Mouse (Mus musculus) left cerebral cortex, postnatal 14 days (tissue): ENCODE data around the gene Xlr. TPM values are rescaled to one million over a fixed set of nuclear protein-coding genes. Genes with fewer than 3 reads are reported as not detected.
"Not testable (repeated sequence)": the region's sequence is repeated elsewhere in the genome, so short reads cannot be mapped to it uniquely, and the experiment has no call there.

Experiments
- DNase-seq, 2 experiments: peaks; one replicate each; pipeline ENCODE4 v3.0.0; 2021 to 2022; ENCODE audit warnings: low spot score in 2 of 2, mixed read lengths in 1 of 2
- intact Hi-C: fragments of 180-260 bp; cut with DNase I; formaldehyde crosslinking; loops from one replicate; pipeline ENCODE4 v1.15.1; 2025
- long read RNA-seq, 2 experiments: library from polyadenylated mRNA; stranded (forward); transcript quantifications; one replicate each; pipeline ENCODE4 v2.0.0; 2021
- total RNA-seq, 2 experiments: library from RNA; stranded (reverse); gene quantifications; 2 replicates each; pipeline ENCODE4 v1.2.3; 2021

Gene Xlr
- total RNA-seq = 1 to 10 TPM in 1 of 2 experiments, under 1 TPM in 1; 0.57 to 1.7 TPM
- long read RNA-seq, experiment 1, partial matches to known transcripts = 0 of 1 reads
- long read RNA-seq, experiment 1, other reads (novel, unspliced or antisense) = 0 of 1 reads
- long read RNA-seq, experiment 2, partial matches to known transcripts = 0 of 1 reads
- long read RNA-seq, experiment 2, other reads (novel, unspliced or antisense) = 1 of 1 reads

- DNase-seq, intact Hi-C loops: not testable (repeated sequence)
Observed at GRCm38 (mm10) chrX:53797519-53797918, at the start of gene Xlr. TSS of gene Xlr (minus strand) at chrX:53797706.

DNA sequence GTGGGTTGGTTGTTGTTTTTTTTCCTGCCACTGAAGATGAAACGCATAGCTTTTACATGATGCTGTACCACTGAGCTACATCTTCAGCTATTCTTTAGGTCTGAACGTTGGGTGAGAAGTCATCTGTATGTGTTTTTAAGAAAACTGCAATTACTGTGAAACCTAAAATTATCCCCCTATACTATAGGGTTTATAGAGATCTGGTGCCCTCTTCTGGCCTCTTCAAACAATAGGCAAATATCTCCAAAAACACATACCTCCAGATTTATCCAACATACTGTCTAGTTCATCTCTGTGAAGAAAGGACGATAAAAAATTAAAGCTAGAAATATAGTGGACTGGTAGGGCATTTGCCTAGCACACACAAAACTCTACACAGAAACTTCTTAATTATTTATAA lies 1.6 kb upstream of the Xlr start:
- DNase-seq = peak; percentile 3 to 7
- intact Hi-C loops = no loop called here

DNA sequence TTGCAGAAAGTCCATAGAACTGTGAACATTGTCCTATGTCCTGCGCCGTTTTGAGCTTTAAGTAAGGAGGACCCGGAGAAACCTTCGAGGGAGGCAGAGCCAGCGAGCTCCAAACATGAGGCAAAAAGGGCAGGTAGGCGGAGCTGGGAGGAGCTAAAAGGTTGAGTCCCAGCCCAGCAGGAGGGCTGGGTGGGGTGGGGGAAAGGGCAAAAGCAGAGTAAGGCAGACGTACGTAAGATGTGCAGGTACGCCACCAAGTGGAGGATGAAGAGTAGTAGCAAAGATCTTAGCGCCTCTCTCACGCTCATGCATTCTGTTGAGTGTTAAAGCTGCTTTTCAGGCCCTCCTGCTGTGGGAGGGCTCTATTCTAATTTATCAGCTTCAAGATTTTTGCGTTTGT lies 21.2 kb downstream of the Xlr start, which contains the start of gene Zfp36l3:
Zfp36l3 (minus strand) TSS at position 119 of the 400 bp plus-strand sequence.
- DNase-seq = no peak
- intact Hi-C loops = no loop called here

DNA sequence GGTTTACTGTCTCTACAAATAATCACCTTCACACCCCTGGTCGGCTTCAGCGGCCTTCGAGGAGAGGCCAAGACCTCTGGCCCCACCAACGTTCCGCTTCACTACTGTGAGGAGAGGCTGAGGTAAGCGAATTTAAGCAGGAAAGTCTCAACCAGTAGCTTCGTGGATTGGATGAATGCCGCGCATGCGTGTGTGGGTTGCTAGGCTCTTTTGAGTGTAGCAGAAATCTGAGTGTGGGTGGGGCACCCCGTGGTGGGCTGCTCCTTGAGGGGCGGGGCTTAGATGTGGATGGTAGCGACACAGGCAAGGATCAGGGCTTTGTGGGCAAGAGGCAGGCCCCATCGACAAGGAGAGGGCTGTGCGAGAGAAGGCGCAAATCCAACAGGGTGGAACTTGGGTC lies 39.8 kb downstream of the Xlr start, which contains the start of gene 1700013H16Rik:
1700013H16Rik (minus strand) TSS at position 96 of the 400 bp plus-strand sequence.
- intact Hi-C loops = no loop called here
- DNase-seq = no peak

DNA sequence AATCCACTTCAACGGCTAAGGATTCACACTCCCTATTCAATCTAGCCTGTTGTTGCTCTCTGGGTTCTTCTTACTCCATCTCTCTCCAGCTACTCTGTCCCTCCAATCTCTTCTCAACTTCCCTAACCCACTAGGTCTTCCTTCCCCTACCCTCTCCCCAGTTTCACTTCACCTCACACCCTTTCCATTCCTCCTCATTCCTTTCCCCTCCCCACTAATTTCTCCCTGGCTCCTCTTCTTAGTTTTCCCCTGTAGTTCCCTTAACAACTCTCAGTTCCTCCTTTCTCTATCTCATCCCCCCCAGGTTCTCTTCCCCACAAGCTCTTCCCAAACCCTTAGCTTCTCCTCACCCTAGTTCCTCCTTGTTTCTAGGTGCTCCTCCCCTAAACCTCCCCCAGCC lies 44.7 kb downstream of the Xlr start:
- intact Hi-C loops = no loop called here
- DNase-seq = no peak

- DNase-seq = no peak
- intact Hi-C loops = no loop called here
Observed at GRCm38 (mm10) chrX:53728967-53729366, 68.5 kb downstream of the Xlr start.

Other genes starting within 250 kb of the Xlr start
- gene Rtl8c, start 189.7 kb downstream of the Xlr start, total RNA-seq = 100 to 1,000 TPM; 181 to 186 TPM
- gene Gm14597, start 188.7 kb downstream of the Xlr start, total RNA-seq = not detected
- gene Rtl8a, start 154.0 kb downstream of the Xlr start, total RNA-seq = 100 to 1,000 TPM; 275 to 356 TPM
- 100 to 1,000 TPM; 269 to 272 TPM for gene Rtl8b, start 127.3 kb downstream of the Xlr start, total RNA-seq
- gene 4930502E18Rik, start 72.9 kb downstream of the Xlr start, total RNA-seq = under 1 TPM in 1 of 2 experiments, not detected in 1; 0.24 TPM
- not detected for gene 1700013H16Rik, start 39.9 kb downstream of the Xlr start, total RNA-seq
- gene Zfp36l3, start 21.3 kb downstream of the Xlr start, total RNA-seq = not detected